Mouse (Mus musculus): ENCODE measurements around the gene Cyp2j12. TPM values are rescaled to one million over a fixed set of nuclear protein-coding genes. Genes with fewer than 3 reads are reported as not detected.
"Not testable (repeated sequence)": the region's sequence is repeated elsewhere in the genome, so short reads cannot be mapped to it uniquely, and the experiment has no call there.

Gene Cyp2j12
- polyA plus RNA-seq (2014; fragmentation: Nextera tagmentation; extraction: Ambion mirVana), result not detected in 2 replicates

DNA sequence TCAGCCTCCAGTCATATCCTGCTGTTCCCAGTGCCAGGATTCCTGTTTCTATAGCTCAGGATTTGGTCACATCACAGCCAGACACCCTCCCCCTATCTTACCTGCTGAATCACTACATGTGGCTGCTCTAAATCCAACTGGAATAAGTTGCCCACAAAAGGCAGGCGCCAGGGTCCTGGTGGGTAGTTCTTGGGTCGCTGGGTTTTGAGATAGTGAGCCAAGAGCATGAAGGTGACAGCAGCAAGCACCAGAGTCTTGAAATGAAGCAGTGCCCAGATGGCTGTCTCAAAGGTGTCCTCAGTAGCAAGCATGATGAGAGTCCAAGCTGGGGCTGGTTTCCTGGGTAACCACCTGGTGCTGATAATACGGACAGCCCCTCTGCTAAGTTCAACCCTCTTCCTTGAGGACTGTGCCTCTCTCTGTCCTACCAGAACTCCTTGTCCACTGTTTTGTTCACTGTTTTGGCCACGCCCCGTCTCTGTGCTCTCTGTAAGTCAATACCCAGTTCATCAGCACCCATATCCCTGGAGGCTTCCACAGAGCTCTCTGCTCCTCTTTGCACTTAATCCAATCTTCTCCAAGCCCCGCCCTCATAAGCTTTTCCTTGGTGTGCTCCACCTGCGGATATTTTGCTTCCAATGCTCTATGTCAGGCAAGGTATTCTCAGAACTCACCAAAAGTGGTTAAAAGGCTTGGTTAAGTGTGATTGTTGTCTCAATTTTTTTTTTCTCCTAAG is at the start of gene Cyp2j12:
Cyp2j12 (minus strand) TSS at position 421 of the 736 bp plus-strand sequence.
- ATAC-seq (ENCODE audit: insufficient number of reproducible peaks, insufficient read depth, low FRiP score, low read depth), result no peak
- 69% methylated on average over 7 of the region's 7 CpGs for WGBS

DNA sequence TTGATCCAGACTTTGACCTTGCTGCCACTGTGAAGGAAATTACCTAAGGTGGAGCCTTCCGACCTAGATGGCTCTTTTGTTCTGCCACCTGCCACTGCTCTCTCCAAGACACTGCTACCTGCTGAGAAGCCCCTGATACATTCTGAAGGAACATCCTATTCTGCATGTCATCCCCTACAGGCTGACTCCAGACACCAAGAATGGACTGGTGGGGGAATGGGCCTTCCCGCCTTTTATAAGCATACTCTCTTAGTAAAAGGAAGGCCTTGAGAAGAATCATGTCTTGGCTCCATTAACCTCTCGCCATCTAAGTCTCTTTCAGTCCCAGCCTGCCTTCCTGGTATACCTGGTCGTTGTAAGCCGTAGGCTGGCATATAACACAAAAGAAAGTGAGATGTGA is 48.4 kb upstream of the Cyp2j12 start:
- 84% methylated on average over 5 of the region's 5 CpGs for WGBS
- H3K4me1 ChIP-seq (ENCODE audit: control insufficient read depth in 2 of 2, insufficient read depth in 2 of 2, low read length in 2 of 2); H3K9me3 ChIP-seq (ENCODE audit: control insufficient read depth, low read length); H3K27ac ChIP-seq (replicated peaks in 1 of 2; ENCODE audit: control insufficient read depth in 1 of 2, insufficient read depth in 1 of 2, low read depth in 2 of 2, low read length in 2 of 2); H3K4me2 ChIP-seq (ENCODE audit: low read length); H3K4me3 ChIP-seq (ENCODE audit: control insufficient read depth in 1 of 2, insufficient read depth in 1 of 2, low read depth in 1 of 2, low read length in 2 of 2); H3K27me3 ChIP-seq (ENCODE audit: control insufficient read depth, insufficient read depth, low read length); H3K36me3 ChIP-seq (ENCODE audit: control insufficient read depth, insufficient read depth, low read length); H3K9ac ChIP-seq (ENCODE audit: low read length); ATAC-seq (ENCODE audit: insufficient number of reproducible peaks, insufficient read depth, low FRiP score, low read depth): not testable (repeated sequence)

More for the DNA sequence above, at the start of gene Cyp2j12:
- H3K36me3 ChIP-seq (ENCODE audit: control insufficient read depth, insufficient read depth, low read length), result no peaks in the 10 kb centered on the region
- H3K9me3 ChIP-seq (ENCODE audit: control insufficient read depth, low read length), result no peaks in the 10 kb centered on the region
- no peak within 1 kb of the TSS for H3K4me3 ChIP-seq (ENCODE audit: control insufficient read depth in 1 of 2, insufficient read depth in 1 of 2, low read depth in 1 of 2, low read length in 2 of 2)
- no peaks in the 10 kb centered on the region for H3K4me1 ChIP-seq (ENCODE audit: control insufficient read depth in 2 of 2, insufficient read depth in 2 of 2, low read length in 2 of 2)
- H3K9ac ChIP-seq (ENCODE audit: low read length), result no peak within 1 kb of the TSS
- no peak within 1 kb of the TSS for H3K27ac ChIP-seq (replicated peaks in 1 of 2; ENCODE audit: control insufficient read depth in 1 of 2, insufficient read depth in 1 of 2, low read depth in 2 of 2, low read length in 2 of 2)
- no peak within 1 kb of the TSS for H3K4me2 ChIP-seq (ENCODE audit: low read length)
- no peaks in the 10 kb centered on the region for H3K27me3 ChIP-seq (ENCODE audit: control insufficient read depth, insufficient read depth, low read length)

DNA sequence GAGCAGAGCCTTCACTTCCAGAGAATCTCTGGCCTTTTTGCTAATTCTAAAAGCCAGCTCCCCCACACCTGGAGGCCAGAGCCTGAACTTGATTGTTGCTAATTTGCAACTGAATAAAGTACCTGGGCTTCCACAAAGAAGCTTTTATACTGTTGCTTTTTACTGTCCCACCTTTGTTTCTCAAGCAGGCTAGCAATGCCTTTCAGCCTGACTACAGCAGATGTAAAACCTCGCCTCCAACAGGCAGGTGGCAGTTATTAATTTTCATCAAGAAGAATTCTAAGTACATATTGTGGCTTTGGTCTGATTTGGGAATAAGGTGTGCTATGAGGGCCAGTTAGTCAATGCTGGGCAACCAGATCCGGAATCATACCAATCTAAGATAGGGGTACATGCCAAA is 47.7 kb upstream of the Cyp2j12 start:
- not testable (repeated sequence) for H3K4me3 ChIP-seq (ENCODE audit: control insufficient read depth in 1 of 2, insufficient read depth in 1 of 2, low read depth in 1 of 2, low read length in 2 of 2); H3K4me1 ChIP-seq (ENCODE audit: control insufficient read depth in 2 of 2, insufficient read depth in 2 of 2, low read length in 2 of 2); H3K9ac ChIP-seq (ENCODE audit: low read length); ATAC-seq (ENCODE audit: insufficient number of reproducible peaks, insufficient read depth, low FRiP score, low read depth); H3K36me3 ChIP-seq (ENCODE audit: control insufficient read depth, insufficient read depth, low read length); H3K4me2 ChIP-seq (ENCODE audit: low read length); H3K27ac ChIP-seq (replicated peaks in 1 of 2; ENCODE audit: control insufficient read depth in 1 of 2, insufficient read depth in 1 of 2, low read depth in 2 of 2, low read length in 2 of 2); H3K9me3 ChIP-seq (ENCODE audit: control insufficient read depth, low read length); H3K27me3 ChIP-seq (ENCODE audit: control insufficient read depth, insufficient read depth, low read length)
- 73% methylated on average over 2 of the region's 2 CpGs for WGBS

DNA sequence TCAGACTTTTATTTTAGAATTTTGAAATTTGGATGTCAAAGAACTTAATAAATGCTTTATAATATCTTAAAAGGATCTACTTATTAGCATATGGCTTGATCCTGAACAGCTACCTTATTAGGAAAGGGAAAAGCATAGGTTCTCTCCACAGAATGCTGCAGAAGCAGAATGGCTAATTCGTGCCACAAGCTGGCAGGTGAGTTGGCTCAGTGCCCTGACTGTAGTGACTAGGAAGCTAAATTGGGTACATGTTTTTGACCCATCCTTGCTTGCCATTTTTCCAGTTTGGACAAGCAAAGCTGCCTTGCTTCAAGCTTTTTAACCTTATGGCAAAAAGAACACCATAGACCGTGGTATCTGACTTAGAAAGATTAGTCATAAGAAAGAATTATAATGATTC is 47.2 kb upstream of the Cyp2j12 start:
- H3K4me2 ChIP-seq (ENCODE audit: low read length); H3K4me1 ChIP-seq (ENCODE audit: control insufficient read depth in 2 of 2, insufficient read depth in 2 of 2, low read length in 2 of 2); H3K9me3 ChIP-seq (ENCODE audit: control insufficient read depth, low read length); H3K4me3 ChIP-seq (ENCODE audit: control insufficient read depth in 1 of 2, insufficient read depth in 1 of 2, low read depth in 1 of 2, low read length in 2 of 2); H3K36me3 ChIP-seq (ENCODE audit: control insufficient read depth, insufficient read depth, low read length); H3K27ac ChIP-seq (replicated peaks in 1 of 2; ENCODE audit: control insufficient read depth in 1 of 2, insufficient read depth in 1 of 2, low read depth in 2 of 2, low read length in 2 of 2); ATAC-seq (ENCODE audit: insufficient number of reproducible peaks, insufficient read depth, low FRiP score, low read depth); H3K9ac ChIP-seq (ENCODE audit: low read length); H3K27me3 ChIP-seq (ENCODE audit: control insufficient read depth, insufficient read depth, low read length): not testable (repeated sequence)
- WGBS, result 89% methylated on average over 2 of the region's 2 CpGs

DNA sequence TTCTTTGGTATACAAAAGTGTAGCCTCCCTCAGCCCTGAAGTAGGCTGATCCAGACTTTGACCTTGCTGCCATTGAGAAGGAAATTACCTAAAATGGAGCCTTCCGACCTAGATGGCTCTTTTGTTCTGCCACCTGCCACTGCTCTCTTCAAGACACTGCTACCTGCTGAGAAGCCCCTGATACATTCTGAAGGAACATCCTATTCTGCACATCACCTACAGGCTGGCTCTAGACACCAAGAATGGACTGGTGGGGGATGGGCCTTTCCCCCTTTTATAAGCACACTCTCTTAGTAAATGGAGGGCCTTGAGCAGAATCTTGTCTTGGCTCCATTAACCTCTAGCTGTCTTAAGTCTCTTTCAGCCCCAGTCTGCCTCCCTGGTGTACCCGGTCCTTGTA is 43.8 kb upstream of the Cyp2j12 start:
- H3K27ac ChIP-seq (replicated peaks in 1 of 2; ENCODE audit: control insufficient read depth in 1 of 2, insufficient read depth in 1 of 2, low read depth in 2 of 2, low read length in 2 of 2); ATAC-seq (ENCODE audit: insufficient number of reproducible peaks, insufficient read depth, low FRiP score, low read depth); H3K36me3 ChIP-seq (ENCODE audit: control insufficient read depth, insufficient read depth, low read length); H3K27me3 ChIP-seq (ENCODE audit: control insufficient read depth, insufficient read depth, low read length); H3K4me3 ChIP-seq (ENCODE audit: control insufficient read depth in 1 of 2, insufficient read depth in 1 of 2, low read depth in 1 of 2, low read length in 2 of 2); H3K4me2 ChIP-seq (ENCODE audit: low read length); H3K4me1 ChIP-seq (ENCODE audit: control insufficient read depth in 2 of 2, insufficient read depth in 2 of 2, low read length in 2 of 2); H3K9me3 ChIP-seq (ENCODE audit: control insufficient read depth, low read length); H3K9ac ChIP-seq (ENCODE audit: low read length): not testable (repeated sequence)
- 74% methylated on average over 2 of the region's 2 CpGs for WGBS

DNA sequence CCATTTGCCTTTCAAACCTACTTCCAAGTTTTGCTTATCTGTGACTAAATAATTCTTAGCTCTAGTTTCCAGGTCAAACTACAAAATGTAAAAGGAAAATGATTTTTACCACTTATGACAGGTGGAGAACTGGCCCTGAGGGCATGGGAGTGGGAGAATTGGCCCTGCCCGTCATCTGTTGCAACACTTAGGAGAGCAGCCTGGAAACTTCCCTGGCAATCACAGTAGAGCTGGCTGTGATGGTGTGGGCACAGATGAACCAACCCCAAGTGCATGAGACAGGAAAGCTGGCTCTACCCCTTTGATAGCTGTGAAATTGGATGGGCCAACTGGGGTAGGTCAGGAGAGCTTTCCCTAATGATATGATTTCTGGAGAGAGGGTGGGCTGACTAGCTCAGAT is 21.9 kb upstream of the Cyp2j12 start:
- Histone ChIP-seq H3K4me3 (ENCODE audit: control insufficient read depth in 1 of 2, insufficient read depth in 1 of 2, low read depth in 1 of 2, low read length in 2 of 2) (no peak overlapping the region), H3K4me1 (ENCODE audit: control insufficient read depth in 2 of 2, insufficient read depth in 2 of 2, low read length in 2 of 2) (no peaks in the 10 kb centered on the region), H3K4me2 (ENCODE audit: low read length) (no peak overlapping the region), H3K36me3 (ENCODE audit: control insufficient read depth, insufficient read depth, low read length) (no peaks in the 10 kb centered on the region), H3K27me3 (ENCODE audit: control insufficient read depth, insufficient read depth, low read length) (no peaks in the 10 kb centered on the region), H3K27ac (replicated peaks in 1 of 2; ENCODE audit: control insufficient read depth in 1 of 2, insufficient read depth in 1 of 2, low read depth in 2 of 2, low read length in 2 of 2) (no peak overlapping the region), H3K9me3 (ENCODE audit: control insufficient read depth, low read length) (no peaks in the 10 kb centered on the region), H3K9ac (ENCODE audit: low read length) (no peak overlapping the region)
- no peak for ATAC-seq (ENCODE audit: insufficient number of reproducible peaks, insufficient read depth, low FRiP score, low read depth)
- 74% methylated on average over 1 of the region's 1 CpGs for WGBS

DNA sequence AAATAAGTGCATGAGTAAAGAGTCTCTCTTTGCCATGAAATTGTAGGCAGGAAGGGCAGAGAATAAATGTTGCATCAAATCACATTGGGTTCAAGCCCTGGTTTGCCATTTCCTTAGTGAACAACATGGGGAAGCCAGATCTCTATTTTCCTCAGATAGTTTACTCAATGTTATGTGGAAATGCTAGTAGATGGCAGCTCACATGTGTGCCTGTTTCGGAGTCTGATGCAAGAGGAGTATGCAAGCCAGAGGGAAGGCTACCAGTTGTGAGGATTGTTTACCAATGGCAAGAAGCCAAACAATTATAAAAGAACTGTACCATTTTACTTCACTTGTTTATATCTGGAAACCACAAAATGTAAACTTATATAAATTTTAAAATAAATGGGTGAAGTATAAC is 20.6 kb upstream of the Cyp2j12 start:
- 72% methylated on average over 1 of the region's 1 CpGs for WGBS
- H3K27ac ChIP-seq (replicated peaks in 1 of 2; ENCODE audit: control insufficient read depth in 1 of 2, insufficient read depth in 1 of 2, low read depth in 2 of 2, low read length in 2 of 2), result no peak overlapping the region

DNA sequence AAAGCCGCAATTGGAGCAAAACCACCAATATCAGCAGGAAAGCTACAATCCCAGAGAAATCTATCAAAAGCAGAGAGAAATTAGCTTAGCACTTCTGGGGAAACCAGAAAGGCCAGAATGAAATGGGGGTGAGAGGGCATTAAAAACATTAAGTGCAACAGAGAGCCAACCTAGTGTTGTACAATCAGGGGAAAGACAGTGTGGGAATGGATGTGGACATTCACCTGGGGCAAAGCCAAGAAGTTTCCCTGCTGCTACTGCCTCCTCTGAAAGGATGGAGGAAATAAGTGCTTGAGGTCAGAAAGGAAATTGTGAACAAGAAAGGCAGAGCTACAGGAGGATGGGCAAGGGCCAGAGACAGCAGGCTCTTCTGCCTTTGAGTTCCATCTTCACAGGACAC is 1.7 kb downstream of the Cyp2j12 start:
- Histone ChIP-seq H3K36me3 (ENCODE audit: control insufficient read depth, insufficient read depth, low read length) (no peaks in the 10 kb centered on the region), H3K27ac (replicated peaks in 1 of 2; ENCODE audit: control insufficient read depth in 1 of 2, insufficient read depth in 1 of 2, low read depth in 2 of 2, low read length in 2 of 2) (no peak overlapping the region), H3K9ac (ENCODE audit: low read length) (no peak overlapping the region), H3K4me1 (ENCODE audit: control insufficient read depth in 2 of 2, insufficient read depth in 2 of 2, low read length in 2 of 2) (no peaks in the 10 kb centered on the region), H3K27me3 (ENCODE audit: control insufficient read depth, insufficient read depth, low read length) (no peaks in the 10 kb centered on the region), H3K4me2 (ENCODE audit: low read length) (no peak overlapping the region), H3K9me3 (ENCODE audit: control insufficient read depth, low read length) (no peaks in the 10 kb centered on the region), H3K4me3 (ENCODE audit: control insufficient read depth in 1 of 2, insufficient read depth in 1 of 2, low read depth in 1 of 2, low read length in 2 of 2) (no peak overlapping the region)
- no peak for ATAC-seq (ENCODE audit: insufficient number of reproducible peaks, insufficient read depth, low FRiP score, low read depth)
- 86% methylated on average over 1 of the region's 1 CpGs for WGBS

More for the DNA sequence above, 20.6 kb upstream of the Cyp2j12 start:
- no peaks in the 10 kb centered on the region for H3K9me3 ChIP-seq (ENCODE audit: control insufficient read depth, low read length)
- no peaks in the 10 kb centered on the region for H3K27me3 ChIP-seq (ENCODE audit: control insufficient read depth, insufficient read depth, low read length)
- H3K4me1 ChIP-seq (ENCODE audit: control insufficient read depth in 2 of 2, insufficient read depth in 2 of 2, low read length in 2 of 2), result no peaks in the 10 kb centered on the region
- H3K4me2 ChIP-seq (ENCODE audit: low read length), result no peak overlapping the region
- ATAC-seq (ENCODE audit: insufficient number of reproducible peaks, insufficient read depth, low FRiP score, low read depth), result no peak
- H3K4me3 ChIP-seq (ENCODE audit: control insufficient read depth in 1 of 2, insufficient read depth in 1 of 2, low read depth in 1 of 2, low read length in 2 of 2), result no peak overlapping the region
- no peak overlapping the region for H3K9ac ChIP-seq (ENCODE audit: low read length)
- H3K36me3 ChIP-seq (ENCODE audit: control insufficient read depth, insufficient read depth, low read length), result no peaks in the 10 kb centered on the region
